Mouse (Mus musculus): Measurements from ENCODE around the gene Actr1a.

The Actr1a gene

GRCm38 (mm10) chr19:46389872-46390271 is 5.7 kb downstream of the Actr1a start:
- Histone ChIP-seq H3K27me3 (ENCODE audit: control insufficient read depth, insufficient read depth, low read length, poor library complexity, severe bottlenecking) (no peaks in the 10 kb centered on the region), H3K36me3 (ENCODE audit: control insufficient read depth, insufficient read depth, low read length, poor library complexity, severe bottlenecking) (peaks cover 6% of the 10 kb centered on the region)
- DNase-seq (ENCODE audit: low read depth, low spot score) = peak; percentile 38

GRCm38 (mm10) chr19:46382275-46382674 is 13.3 kb downstream of the Actr1a start:
- DNase-seq (ENCODE audit: low read depth, low spot score) = no peak
- no peaks in the 10 kb centered on the region for H3K27me3 ChIP-seq (ENCODE audit: control insufficient read depth, insufficient read depth, low read length, poor library complexity, severe bottlenecking)
- peaks cover 46% of the 10 kb centered on the region for H3K36me3 ChIP-seq (ENCODE audit: control insufficient read depth, insufficient read depth, low read length, poor library complexity, severe bottlenecking)

GRCm38 (mm10) chr19:46375891-46376290 is 19.7 kb downstream of the Actr1a start:
- H3K36me3 ChIP-seq (ENCODE audit: control insufficient read depth, insufficient read depth, low read length, poor library complexity, severe bottlenecking) = peaks cover 20% of the 10 kb centered on the region
- H3K27me3 ChIP-seq (ENCODE audit: control insufficient read depth, insufficient read depth, low read length, poor library complexity, severe bottlenecking) = no peaks in the 10 kb centered on the region
- DNase-seq (ENCODE audit: low read depth, low spot score) = no peak

- Histone ChIP-seq H3K27me3 (ENCODE audit: control insufficient read depth, insufficient read depth, low read length, poor library complexity, severe bottlenecking) (no peaks in the 10 kb centered on the region), H3K36me3 (ENCODE audit: control insufficient read depth, insufficient read depth, low read length, poor library complexity, severe bottlenecking) (peaks cover 17% of the 10 kb centered on the region)
- no peak for DNase-seq (ENCODE audit: low read depth, low spot score)
Observed at GRCm38 (mm10) chr19:46375489-46375888, 20.1 kb downstream of the Actr1a start.

- no peaks in the 10 kb centered on the region for H3K27me3 ChIP-seq (ENCODE audit: control insufficient read depth, insufficient read depth, low read length, poor library complexity, severe bottlenecking)
Observed at GRCm38 (mm10) chr19:46374477-46375088, 21.0 kb downstream of the Actr1a start.

GRCm38 (mm10) chr19:46369204-46369603 is 26.3 kb downstream of the Actr1a start:
- no peaks in the 10 kb centered on the region for H3K27me3 ChIP-seq (ENCODE audit: control insufficient read depth, insufficient read depth, low read length, poor library complexity, severe bottlenecking)
- peak; percentile 58 for DNase-seq (ENCODE audit: low read depth, low spot score)
- no peaks in the 10 kb centered on the region for H3K36me3 ChIP-seq (ENCODE audit: control insufficient read depth, insufficient read depth, low read length, poor library complexity, severe bottlenecking)

More at GRCm38 (mm10) chr19:46374477-46375088, 21.0 kb downstream of the Actr1a start:
- no peak for DNase-seq (ENCODE audit: low read depth, low spot score)
- peaks cover 17% of the 10 kb centered on the region for H3K36me3 ChIP-seq (ENCODE audit: control insufficient read depth, insufficient read depth, low read length, poor library complexity, severe bottlenecking)

GRCm38 (mm10) chr19:46367798-46368590 is 27.6 kb downstream of the Actr1a start:
- no peaks in the 10 kb centered on the region for H3K36me3 ChIP-seq (ENCODE audit: control insufficient read depth, insufficient read depth, low read length, poor library complexity, severe bottlenecking)
- DNase-seq (ENCODE audit: low read depth, low spot score) = no peak
- H3K27me3 ChIP-seq (ENCODE audit: control insufficient read depth, insufficient read depth, low read length, poor library complexity, severe bottlenecking) = no peaks in the 10 kb centered on the region

- DNase-seq (ENCODE audit: low read depth, low spot score) = no peak
- Histone ChIP-seq H3K36me3 (ENCODE audit: control insufficient read depth, insufficient read depth, low read length, poor library complexity, severe bottlenecking) (no peaks in the 10 kb centered on the region), H3K27me3 (ENCODE audit: control insufficient read depth, insufficient read depth, low read length, poor library complexity, severe bottlenecking) (no peaks in the 10 kb centered on the region)
Observed at GRCm38 (mm10) chr19:46363294-46364009, 32.1 kb downstream of the Actr1a start.

GRCm38 (mm10) chr19:46362104-46362503 is 33.4 kb downstream of the Actr1a start:
- no peak for DNase-seq (ENCODE audit: low read depth, low spot score)
- no peaks in the 10 kb centered on the region for H3K36me3 ChIP-seq (ENCODE audit: control insufficient read depth, insufficient read depth, low read length, poor library complexity, severe bottlenecking)
- H3K27me3 ChIP-seq (ENCODE audit: control insufficient read depth, insufficient read depth, low read length, poor library complexity, severe bottlenecking) = no peaks in the 10 kb centered on the region

- Histone ChIP-seq H3K27me3 (ENCODE audit: control insufficient read depth, insufficient read depth, low read length, poor library complexity, severe bottlenecking) (no peaks in the 10 kb centered on the region), H3K36me3 (ENCODE audit: control insufficient read depth, insufficient read depth, low read length, poor library complexity, severe bottlenecking) (no peaks in the 10 kb centered on the region)
- no peak for DNase-seq (ENCODE audit: low read depth, low spot score)
Observed at GRCm38 (mm10) chr19:46358381-46358780, 37.2 kb downstream of the Actr1a start.

GRCm38 (mm10) chr19:46357344-46358280 is 37.9 kb downstream of the Actr1a start:
- DNase-seq (ENCODE audit: low read depth, low spot score) = no peak
- Histone ChIP-seq H3K36me3 (ENCODE audit: control insufficient read depth, insufficient read depth, low read length, poor library complexity, severe bottlenecking) (no peaks in the 10 kb centered on the region), H3K27me3 (ENCODE audit: control insufficient read depth, insufficient read depth, low read length, poor library complexity, severe bottlenecking) (no peaks in the 10 kb centered on the region)

- H3K36me3 ChIP-seq (ENCODE audit: control insufficient read depth, insufficient read depth, low read length, poor library complexity, severe bottlenecking) = no peaks in the 10 kb centered on the region
- DNase-seq (ENCODE audit: low read depth, low spot score) = peak; percentile 76
- H3K27me3 ChIP-seq (ENCODE audit: control insufficient read depth, insufficient read depth, low read length, poor library complexity, severe bottlenecking) = no peaks in the 10 kb centered on the region
Observed at GRCm38 (mm10) chr19:46356701-46357138, 38.8 kb downstream of the Actr1a start.

GRCm38 (mm10) chr19:46350168-46350932 is 45.2 kb downstream of the Actr1a start, which contains the start of gene 2310034G01Rik:
Gene 2310034G01Rik (minus strand): TSS chr19:46350302.
- Histone ChIP-seq H3K36me3 (ENCODE audit: control insufficient read depth, insufficient read depth, low read length, poor library complexity, severe bottlenecking) (no peaks in the 10 kb centered on the region), H3K27me3 (ENCODE audit: control insufficient read depth, insufficient read depth, low read length, poor library complexity, severe bottlenecking) (no peaks in the 10 kb centered on the region)
- DNase-seq (ENCODE audit: low read depth, low spot score) = no peak

All from splenic B cell, adult 2 months (primary cell).